Mouse (Mus musculus): Measurements from ENCODE around the gene Tuba1c. TPM values are rescaled to one million over a fixed set of nuclear protein-coding genes. Genes with fewer than 3 reads are reported as not detected.
"Not testable (repeated sequence)": the region's sequence is repeated elsewhere in the genome, so short reads cannot be mapped to it uniquely, and the experiment has no call there.

Tuba1c gene
- total RNA-seq, 2 experiments from 2014 or later: 8.2 to 9.4 TPM

- intact Hi-C loops (cut with DNase I): no loop called here
- DNase-seq: no peak
Measured at GRCm38 (mm10) chr15:99026259-99026658, 3.4 kb upstream of the Tuba1c start.

GRCm38 (mm10) chr15:99027116-99027515 is 2.6 kb upstream of the Tuba1c start:
- intact Hi-C loops (cut with DNase I): no loop called here

GRCm38 (mm10) chr15:99028874-99029458 is 725 bp upstream of the Tuba1c start:
- intact Hi-C loops (cut with DNase I): no loop called here
- no peak for DNase-seq

More at GRCm38 (mm10) chr15:99027116-99027515, 2.6 kb upstream of the Tuba1c start:
- DNase-seq: no peak

GRCm38 (mm10) chr15:99030585-99031387 is 1.1 kb downstream of the Tuba1c start:
- no peak for DNase-seq
- intact Hi-C loops (cut with DNase I): no loop called here

GRCm38 (mm10) chr15:99031388-99031675 is 1.6 kb downstream of the Tuba1c start:
- DNase-seq: no peak
- intact Hi-C loops (cut with DNase I): no loop called here

- intact Hi-C loops (cut with DNase I): no loop called here
- DNase-seq: no peak
Measured at GRCm38 (mm10) chr15:99032041-99032725, 2.5 kb downstream of the Tuba1c start.

- no peak for DNase-seq
- intact Hi-C loops (cut with DNase I): no loop called here
Measured at GRCm38 (mm10) chr15:99032726-99033250, 3.1 kb downstream of the Tuba1c start.

GRCm38 (mm10) chr15:99033498-99034270 is 4.0 kb downstream of the Tuba1c start:
- DNase-seq: no peak
- intact Hi-C loops (cut with DNase I): no loop called here

- DNase-seq: no peak
- intact Hi-C loops (cut with DNase I): no loop called here
Measured at GRCm38 (mm10) chr15:99035431-99035830, 5.7 kb downstream of the Tuba1c start.

- DNase-seq: no peak
- intact Hi-C loops (cut with DNase I): no loop called here
Measured at GRCm38 (mm10) chr15:99036249-99036905, 6.7 kb downstream of the Tuba1c start.

- DNase-seq: no peak
- intact Hi-C loops (cut with DNase I): no loop called here
Measured at GRCm38 (mm10) chr15:99038025-99038424, 8.3 kb downstream of the Tuba1c start.

GRCm38 (mm10) chr15:99038797-99039196 is 9.1 kb downstream of the Tuba1c start:
- no peak for DNase-seq
- intact Hi-C loops (cut with DNase I): no loop called here

GRCm38 (mm10) chr15:99039306-99039705 is 9.6 kb downstream of the Tuba1c start:
- no peak for DNase-seq
- intact Hi-C loops (cut with DNase I): no loop called here

GRCm38 (mm10) chr15:99039996-99040919 is 10.6 kb downstream of the Tuba1c start:
- DNase-seq: no peak
- intact Hi-C loops (cut with DNase I): loop anchor here (10.0 kb wide), 1 partner anchor 235 kb away; no protein-coding TSS in a partner anchor

GRCm38 (mm10) chr15:99040920-99041856 is 11.5 kb downstream of the Tuba1c start:
- intact Hi-C loops (cut with DNase I): loop anchor here (10.0 kb wide), 1 partner anchor 234 kb away; no protein-coding TSS in a partner anchor
- no peak for DNase-seq

- intact Hi-C loops (cut with DNase I): loop anchor here (10.0 kb wide), 1 partner anchor 232 kb away; no protein-coding TSS in a partner anchor
- DNase-seq: no peak
Measured at GRCm38 (mm10) chr15:99042334-99042733, 12.6 kb downstream of the Tuba1c start.

- DNase-seq: no peak
- intact Hi-C loops (cut with DNase I): loop anchor here (5.0 to 10.0 kb wide), 2 partner anchors 152 to 230 kb away; no protein-coding TSS in a partner anchor
Measured at GRCm38 (mm10) chr15:99044854-99045253, 15.2 kb downstream of the Tuba1c start.

- not testable (repeated sequence) for DNase-seq
- intact Hi-C loops (cut with DNase I): loop anchor here (5.0 to 10.0 kb wide), 2 partner anchors 152 to 229 kb away; no protein-coding TSS in a partner anchor
Measured at GRCm38 (mm10) chr15:99045734-99046133, 16.0 kb downstream of the Tuba1c start.

Measured in gastrocnemius, postnatal 36 days (tissue).